Mouse (Mus musculus): ENCODE data around the gene Fkbpl. TPM values are rescaled to one million over a fixed set of nuclear protein-coding genes. Genes with fewer than 3 reads are reported as not detected.
A peak's percentile ranks its signal among the peaks of the same experiment; 100 is the strongest.

Fkbpl gene
- polyA plus RNA-seq, 1 experiment from 2014 or later, result 9.7 TPM

DNA sequence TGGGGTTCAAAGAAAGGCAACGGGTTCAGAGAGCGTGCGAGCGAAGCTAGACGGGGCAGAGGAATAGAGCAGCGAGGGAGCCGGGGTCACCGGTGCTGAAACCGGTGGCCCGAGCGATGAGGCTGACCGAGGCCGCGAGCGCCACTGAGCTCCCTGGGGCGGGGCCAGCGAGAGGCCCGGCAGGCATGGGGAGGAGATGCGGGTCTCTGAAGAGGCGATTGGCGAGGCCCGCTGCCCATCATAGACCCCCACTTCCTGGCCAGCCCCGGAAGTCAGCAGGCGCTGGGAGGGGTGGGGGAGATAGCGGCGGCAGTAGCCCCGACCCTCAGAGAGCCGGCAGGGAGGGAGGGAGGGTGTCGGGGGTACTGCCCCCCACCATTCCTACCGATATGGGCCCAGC, 39.0 kb upstream of the Fkbpl start:
- Histone ChIP-seq H3K27ac (ENCODE audit: low read depth, low read length) (peak overlapping the region; percentile 95), H3K4me1 (replicated peaks; ENCODE audit: control insufficient read depth, insufficient read depth, low read length) (peaks cover 25% of the 10 kb centered on the region), H3K9ac (ENCODE audit: low read depth, low read length) (peak overlapping the region; percentile 87), H3K4me2 (peak overlapping the region; percentile 95), H3K36me3 (ENCODE audit: control insufficient read depth, insufficient read depth, low read length) (peaks cover 10% of the 10 kb centered on the region; the same call in 1 of the 2 replicates), H3K9me3 (ENCODE audit: control insufficient read depth, low read length) (no peaks in the 10 kb centered on the region), H3K4me3 (ENCODE audit: low read depth, low read length) (peak overlapping the region; percentile 98), H3K27me3 (replicated peaks; ENCODE audit: control insufficient read depth, insufficient read depth, low read length) (no peaks in the 10 kb centered on the region)
- 1% methylated on average over 30 of the region's 30 CpGs for whole genome bisulfite sequencing
- ATAC-seq (replicated peaks; ENCODE audit: low FRiP score) (peak; percentile 61), DNase-seq (ENCODE audit: low spot score) (peak; percentile 94)

DNA sequence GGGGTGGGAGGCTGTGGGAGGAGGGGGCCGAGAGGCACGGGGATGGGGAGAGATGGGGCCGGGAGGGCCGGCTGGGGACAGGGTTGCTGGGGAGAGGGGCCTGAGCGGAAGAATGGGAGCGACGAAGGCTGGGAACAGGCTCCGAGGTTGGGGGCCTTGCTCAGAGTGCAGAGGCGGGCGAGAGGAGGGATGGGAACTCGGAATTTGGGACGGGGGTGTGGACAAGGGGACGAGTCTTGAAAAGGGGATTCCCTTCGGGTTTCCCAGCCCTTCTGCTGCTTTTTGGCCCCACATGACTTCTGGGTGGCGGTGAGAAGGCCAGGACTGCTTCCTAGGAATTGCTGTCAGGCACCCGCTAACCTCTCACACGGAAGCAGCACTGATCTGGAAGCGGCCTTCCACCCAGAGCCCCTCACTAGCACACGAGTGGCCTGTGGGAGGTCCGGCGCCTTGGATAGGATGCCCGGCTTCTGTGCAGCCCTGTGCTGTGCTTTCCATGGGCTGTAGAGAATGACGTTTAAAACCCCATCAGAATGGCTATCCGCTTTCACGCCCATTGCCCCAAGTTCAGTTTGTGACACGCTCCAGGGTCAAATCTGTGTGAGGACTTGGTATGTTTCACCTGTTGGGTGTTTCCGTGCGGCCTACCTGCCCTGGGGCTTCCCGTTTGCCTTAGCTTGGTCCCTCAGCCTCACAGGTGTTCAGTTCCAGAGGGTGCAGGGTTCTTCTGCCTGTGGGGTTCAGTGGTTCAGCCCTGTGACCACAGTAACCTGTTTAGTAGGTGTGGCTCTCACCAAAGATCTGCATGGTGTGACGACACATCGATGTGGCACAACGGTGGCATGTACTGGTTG, 38.2 kb upstream of the Fkbpl start:
- Histone ChIP-seq H3K9ac (ENCODE audit: low read depth, low read length) (peak overlapping the region; percentile 87), H3K4me1 (replicated peaks; ENCODE audit: control insufficient read depth, insufficient read depth, low read length) (peaks cover 25% of the 10 kb centered on the region), H3K4me3 (ENCODE audit: low read depth, low read length) (peak overlapping the region; percentile 98), H3K36me3 (ENCODE audit: control insufficient read depth, insufficient read depth, low read length) (peaks cover 16% of the 10 kb centered on the region), H3K9me3 (ENCODE audit: control insufficient read depth, low read length) (no peaks in the 10 kb centered on the region), H3K27ac (ENCODE audit: low read depth, low read length) (peak overlapping the region; percentile 70), H3K4me2 (peak overlapping the region; percentile 95), H3K27me3 (replicated peaks; ENCODE audit: control insufficient read depth, insufficient read depth, low read length) (no peaks in the 10 kb centered on the region)
- DNase-seq (ENCODE audit: low spot score), result no peak
- 16% methylated on average over 32 of the region's 32 CpGs for WGBS
- ATAC-seq (replicated peaks; ENCODE audit: low FRiP score), result no peak

DNA sequence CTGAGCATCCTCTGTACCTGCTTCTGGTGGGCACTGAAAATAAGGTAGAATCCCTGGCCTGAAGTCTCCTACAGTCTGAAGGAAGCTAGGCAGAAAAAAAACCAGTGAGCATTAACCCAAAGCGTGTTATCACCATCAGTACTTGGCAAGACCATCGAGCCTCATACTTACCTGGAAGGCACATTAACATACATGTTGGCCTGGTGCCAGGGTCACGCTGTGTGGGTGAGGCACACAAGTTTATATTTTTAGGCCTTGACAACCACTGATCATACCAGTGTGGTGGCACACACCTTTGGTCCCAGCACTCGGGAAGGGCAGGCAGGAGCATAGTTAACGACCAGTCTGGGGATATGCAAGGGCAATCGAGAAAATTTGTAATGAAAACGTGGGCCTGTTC, 36.6 kb upstream of the Fkbpl start:
- Histone ChIP-seq H3K9ac (ENCODE audit: low read depth, low read length) (no peak overlapping the region), H3K4me2 (0 out of 2 replicates have a peak overlapping the region, but pooled peaks have one; percentile 20), H3K9me3 (ENCODE audit: control insufficient read depth, low read length) (no peaks in the 10 kb centered on the region), H3K27ac (ENCODE audit: low read depth, low read length) (no peak overlapping the region), H3K4me1 (replicated peaks; ENCODE audit: control insufficient read depth, insufficient read depth, low read length) (peaks cover 23% of the 10 kb centered on the region), H3K36me3 (ENCODE audit: control insufficient read depth, insufficient read depth, low read length) (peaks cover 20% of the 10 kb centered on the region), H3K4me3 (ENCODE audit: low read depth, low read length) (no peak overlapping the region), H3K27me3 (replicated peaks; ENCODE audit: control insufficient read depth, insufficient read depth, low read length) (no peaks in the 10 kb centered on the region)
- WGBS, result 87% methylated on average over 7 of the region's 7 CpGs
- DNase-seq (ENCODE audit: low spot score) (no peak), ATAC-seq (replicated peaks; ENCODE audit: low FRiP score) (no peak)

DNA sequence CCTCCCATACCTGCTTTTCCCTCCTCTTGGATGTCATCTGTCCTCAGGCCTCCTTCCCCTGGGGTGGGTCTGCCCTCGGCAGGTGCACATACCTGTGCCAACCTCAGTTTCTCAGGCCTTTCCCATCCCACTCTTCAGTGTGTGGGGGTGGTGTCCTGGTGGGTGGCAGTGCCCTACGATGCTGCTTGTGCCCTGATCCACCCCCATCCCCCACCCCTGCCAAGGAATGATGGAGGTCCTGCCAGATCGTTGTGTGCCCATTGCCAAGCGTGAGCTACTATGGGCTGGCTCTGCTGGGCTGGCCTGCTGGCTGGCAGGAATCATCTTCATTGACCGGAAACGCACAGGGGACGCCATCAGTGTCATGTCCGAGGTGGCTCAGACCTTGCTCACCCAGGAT, 33.5 kb upstream of the Fkbpl start:
- H3K4me2 ChIP-seq, result no peak overlapping the region
- peaks cover 24% of the 10 kb centered on the region for H3K4me1 ChIP-seq (replicated peaks; ENCODE audit: control insufficient read depth, insufficient read depth, low read length)
- no peak overlapping the region for H3K9ac ChIP-seq (ENCODE audit: low read depth, low read length)
- no peaks in the 10 kb centered on the region for H3K9me3 ChIP-seq (ENCODE audit: control insufficient read depth, low read length)
- WGBS, result 94% methylated on average over 8 of the region's 8 CpGs
- peaks cover 26% of the 10 kb centered on the region for H3K36me3 ChIP-seq (ENCODE audit: control insufficient read depth, insufficient read depth, low read length)
- H3K4me3 ChIP-seq (ENCODE audit: low read depth, low read length), result no peak overlapping the region
- no peaks in the 10 kb centered on the region for H3K27me3 ChIP-seq (replicated peaks; ENCODE audit: control insufficient read depth, insufficient read depth, low read length)
- H3K27ac ChIP-seq (ENCODE audit: low read depth, low read length), result no peak overlapping the region
- DNase-seq (ENCODE audit: low spot score) (no peak), ATAC-seq (replicated peaks; ENCODE audit: low FRiP score) (no peak)

DNA sequence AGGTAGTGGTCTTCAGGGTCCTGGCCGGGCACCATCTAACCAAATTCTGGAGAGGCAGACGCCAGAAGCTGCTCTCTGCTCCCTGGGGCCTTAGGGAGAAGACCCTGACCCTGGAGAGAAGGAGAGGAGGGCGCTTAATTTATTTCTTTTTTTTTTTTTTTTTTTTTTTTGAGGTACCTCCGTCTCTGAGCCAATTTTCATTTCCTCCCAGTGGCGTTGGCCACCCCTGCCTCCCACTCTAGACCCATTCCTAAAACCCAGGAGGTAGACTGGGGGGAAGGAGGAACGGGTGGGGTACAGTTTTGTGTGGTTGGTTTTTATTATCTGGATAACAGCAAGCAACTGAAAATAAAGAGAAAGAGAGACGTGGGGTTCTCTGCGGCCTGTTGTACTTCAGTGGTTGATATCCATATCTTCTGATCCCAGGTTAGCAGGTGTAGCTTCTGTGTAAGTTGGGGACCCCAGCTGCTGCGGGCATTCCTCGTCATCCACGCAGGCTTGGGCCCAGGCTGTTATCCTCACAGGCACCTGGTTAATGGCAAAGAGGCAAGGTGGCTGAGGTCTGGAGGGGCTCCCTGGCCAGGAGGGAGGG, 31.4 kb upstream of the Fkbpl start:
- peak overlapping the region; percentile 71 for H3K27ac ChIP-seq (ENCODE audit: low read depth, low read length)
- H3K4me3 ChIP-seq (ENCODE audit: low read depth, low read length), result no peak overlapping the region
- 59% methylated on average over 11 of the region's 11 CpGs for WGBS
- H3K27me3 ChIP-seq (replicated peaks; ENCODE audit: control insufficient read depth, insufficient read depth, low read length), result no peaks in the 10 kb centered on the region
- no peak for DNase-seq (ENCODE audit: low spot score)
- peak; percentile 58 for ATAC-seq (replicated peaks; ENCODE audit: low FRiP score)
- peak overlapping the region; percentile 20; the same call in 1 of the 2 replicates for H3K9ac ChIP-seq (ENCODE audit: low read depth, low read length)
- peaks cover 26% of the 10 kb centered on the region for H3K36me3 ChIP-seq (ENCODE audit: control insufficient read depth, insufficient read depth, low read length)
- peaks cover 13% of the 10 kb centered on the region for H3K4me1 ChIP-seq (replicated peaks; ENCODE audit: control insufficient read depth, insufficient read depth, low read length)
- H3K9me3 ChIP-seq (ENCODE audit: control insufficient read depth, low read length), result no peaks in the 10 kb centered on the region
- no peak overlapping the region for H3K4me2 ChIP-seq

DNA sequence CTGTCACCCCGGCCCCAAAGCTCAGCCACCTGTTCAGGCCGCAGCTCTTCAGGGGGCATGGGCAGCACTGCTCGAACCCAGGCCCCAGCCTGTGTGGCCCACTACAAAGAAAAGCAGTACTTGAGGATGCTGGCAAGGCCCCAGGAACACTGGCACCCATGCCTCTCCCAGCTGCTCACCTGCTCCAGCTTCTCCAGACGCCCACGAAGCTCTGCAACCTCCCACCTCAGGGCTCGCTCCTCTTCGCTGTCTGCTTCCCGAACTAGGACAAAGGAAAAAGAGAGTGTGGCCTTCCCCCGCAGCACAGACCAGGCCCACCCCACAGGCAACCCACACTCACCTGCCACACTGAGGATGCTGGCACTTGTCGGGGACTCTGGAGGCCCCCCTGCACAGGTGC, 30.7 kb upstream of the Fkbpl start:
- Histone ChIP-seq H3K36me3 (ENCODE audit: control insufficient read depth, insufficient read depth, low read length) (peaks cover 26% of the 10 kb centered on the region), H3K27me3 (replicated peaks; ENCODE audit: control insufficient read depth, insufficient read depth, low read length) (no peaks in the 10 kb centered on the region), H3K4me2 (no peak overlapping the region), H3K4me3 (ENCODE audit: low read depth, low read length) (no peak overlapping the region), H3K27ac (ENCODE audit: low read depth, low read length) (peak overlapping the region; percentile 71; the same call in 1 of the 2 replicates), H3K9ac (ENCODE audit: low read depth, low read length) (0 out of 2 replicates have a peak overlapping the region, but pooled peaks have one; percentile 20), H3K9me3 (ENCODE audit: control insufficient read depth, low read length) (no peaks in the 10 kb centered on the region), H3K4me1 (replicated peaks; ENCODE audit: control insufficient read depth, insufficient read depth, low read length) (peaks cover 9% of the 10 kb centered on the region)
- no peak for DNase-seq (ENCODE audit: low spot score)
- ATAC-seq (replicated peaks; ENCODE audit: low FRiP score), result no peak; the same call in 1 of the 2 replicates
- WGBS, result 89% methylated on average over 10 of the region's 10 CpGs

DNA sequence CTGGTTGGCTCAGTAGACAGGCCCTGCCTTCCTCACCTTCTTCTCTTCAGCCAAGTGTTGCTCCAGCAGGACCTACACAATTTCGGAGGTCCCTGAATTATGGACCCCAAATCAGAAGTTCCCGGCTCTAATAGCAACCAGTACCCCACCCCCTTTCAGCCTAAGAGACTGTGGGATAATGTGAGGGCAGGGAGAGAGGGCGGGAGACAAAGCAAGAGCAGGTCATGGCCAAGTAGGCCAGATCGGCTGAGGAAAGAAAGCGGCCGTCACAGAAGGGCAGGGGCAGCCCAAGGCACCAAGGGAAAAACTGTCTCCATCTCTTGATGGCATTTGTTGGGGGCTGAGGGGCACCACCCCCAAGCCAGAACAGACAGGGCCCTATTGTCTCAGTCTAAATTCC, 28.7 kb upstream of the Fkbpl start, which contains the start of gene Egfl8:
Gene Egfl8 (minus strand): TSS at position 101 of the 400 bp plus-strand sequence.
- Histone ChIP-seq H3K36me3 (ENCODE audit: control insufficient read depth, insufficient read depth, low read length) (peaks cover 18% of the 10 kb centered on the region), H3K4me2 (no peak within 1 kb of the TSS), H3K27ac (ENCODE audit: low read depth, low read length) (no peak within 1 kb of the TSS; the same call in 1 of the 2 replicates), H3K4me1 (replicated peaks; ENCODE audit: control insufficient read depth, insufficient read depth, low read length) (peaks cover 9% of the 10 kb centered on the region), H3K9ac (ENCODE audit: low read depth, low read length) (no peak within 1 kb of the TSS), H3K4me3 (ENCODE audit: low read depth, low read length) (no peak within 1 kb of the TSS), H3K9me3 (ENCODE audit: control insufficient read depth, low read length) (no peaks in the 10 kb centered on the region), H3K27me3 (replicated peaks; ENCODE audit: control insufficient read depth, insufficient read depth, low read length) (no peaks in the 10 kb centered on the region)
- no peak for ATAC-seq (replicated peaks; ENCODE audit: low FRiP score)
- no peak for DNase-seq (ENCODE audit: low spot score)
- 77% methylated on average over 6 of the region's 6 CpGs for WGBS

DNA sequence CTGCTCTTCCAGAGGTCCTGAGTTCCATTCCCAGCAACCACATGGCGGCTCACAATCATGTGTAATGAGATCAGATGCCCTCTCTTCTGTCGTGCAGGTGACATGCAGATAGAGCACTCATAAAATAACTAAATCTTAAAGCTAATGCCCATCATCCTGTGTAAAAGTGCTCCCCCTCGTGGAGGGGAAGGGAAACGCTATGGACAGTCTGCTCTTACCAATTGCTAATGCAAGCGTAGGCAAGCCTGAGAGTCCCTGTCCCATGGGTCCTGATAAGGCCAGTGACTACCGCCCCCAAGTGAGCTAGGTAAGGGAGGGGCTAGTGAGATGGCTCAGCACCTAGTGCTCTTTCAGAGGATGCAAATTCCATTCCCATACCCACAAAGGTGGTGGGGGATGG, 25.6 kb upstream of the Fkbpl start:
- DNase-seq (ENCODE audit: low spot score), result peak; percentile 74
- H3K36me3 ChIP-seq (ENCODE audit: control insufficient read depth, insufficient read depth, low read length), result peaks cover 11% of the 10 kb centered on the region
- peak; percentile 65 for ATAC-seq (replicated peaks; ENCODE audit: low FRiP score)
- no peak overlapping the region for H3K27ac ChIP-seq (ENCODE audit: low read depth, low read length)
- H3K9me3 ChIP-seq (ENCODE audit: control insufficient read depth, low read length), result no peaks in the 10 kb centered on the region
- H3K4me2 ChIP-seq, result no peak overlapping the region
- no peak overlapping the region for H3K4me3 ChIP-seq (ENCODE audit: low read depth, low read length)
- no peaks in the 10 kb centered on the region for H3K27me3 ChIP-seq (replicated peaks; ENCODE audit: control insufficient read depth, insufficient read depth, low read length)
- WGBS, result 12% methylated on average over 6 of the region's 6 CpGs
- no peaks in the 10 kb centered on the region for H3K4me1 ChIP-seq (replicated peaks; ENCODE audit: control insufficient read depth, insufficient read depth, low read length)
- no peak overlapping the region for H3K9ac ChIP-seq (ENCODE audit: low read depth, low read length)
